Mouse (Mus musculus): ENCODE data around the gene Prrc2b. TPM values are rescaled to one million over a fixed set of nuclear protein-coding genes. Genes with fewer than 3 reads are reported as not detected.

The Prrc2b gene
- total and polyA plus RNA-seq, 2 experiments from 2014 or later, result 19.5 to 66.5 TPM

DNA sequence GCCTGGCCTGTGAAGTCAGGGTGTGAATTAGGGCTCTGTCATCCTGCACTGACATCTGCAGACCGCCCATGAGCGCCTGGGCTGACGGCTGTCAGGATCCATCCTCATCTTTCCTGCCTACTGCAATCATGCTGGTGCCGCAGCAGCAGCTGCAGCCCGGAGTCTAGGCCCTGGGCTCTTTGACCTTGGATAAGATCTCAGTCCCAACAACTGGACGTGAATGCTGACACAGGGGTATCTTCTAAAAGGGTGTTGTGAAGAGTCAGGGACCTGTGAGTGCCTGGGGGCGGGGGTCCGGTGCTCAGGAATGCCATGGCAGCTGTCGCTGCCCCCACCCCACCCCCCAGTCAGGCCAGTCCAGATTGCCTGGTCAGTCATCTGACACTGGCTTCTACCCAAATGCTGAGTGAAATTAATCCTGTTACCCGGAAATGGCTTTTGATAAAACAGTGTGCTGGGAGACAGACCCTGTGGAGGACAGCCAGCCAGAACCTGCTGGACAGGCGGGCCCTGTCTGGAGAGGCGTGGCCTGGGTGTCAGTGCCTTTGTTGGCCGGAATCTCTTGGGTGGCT, 23.4 kb downstream of the Prrc2b start:
- Histone ChIP-seq H3K27ac (ENCODE audit: low read depth) (peak overlapping the region; percentile 93), H3K36me3 (replicated peaks; ENCODE audit: control insufficient read depth, insufficient read depth, low read length) (no peaks in the 10 kb centered on the region), H3K9me3 (replicated peaks; ENCODE audit: control insufficient read depth, low read length) (no peaks in the 10 kb centered on the region), H3K4me3 (ENCODE audit: low read depth, low read length) (no peak overlapping the region; the same call in 1 of the 2 replicates), H3K4me2 (ENCODE audit: low read depth, low read length) (peak overlapping the region; percentile 46), H3K27me3 (ENCODE audit: control insufficient read depth, insufficient read depth, low read length) (no peaks in the 10 kb centered on the region), H3K4me1 (ENCODE audit: control insufficient read depth, insufficient read depth) (peaks cover 71% of the 10 kb centered on the region), H3K9ac (replicated peaks; ENCODE audit: low read depth, low read length) (peak overlapping the region; percentile 39)
- WGBS, result 6% methylated on average over 13 of the region's 13 CpGs
- DNase-seq (ENCODE audit: low spot score) (peak; percentile 94), ATAC-seq (ENCODE audit: insufficient read depth, low read depth) (peak; percentile 94)
- TF ChIP-seq EP300 (IDR thresholded peaks at IDR 0.05; ENCODE audit: low read depth) (peak; percentile 95), CTCF (IDR thresholded peaks at IDR 0.05; ENCODE audit: low read depth) (no peak)

DNA sequence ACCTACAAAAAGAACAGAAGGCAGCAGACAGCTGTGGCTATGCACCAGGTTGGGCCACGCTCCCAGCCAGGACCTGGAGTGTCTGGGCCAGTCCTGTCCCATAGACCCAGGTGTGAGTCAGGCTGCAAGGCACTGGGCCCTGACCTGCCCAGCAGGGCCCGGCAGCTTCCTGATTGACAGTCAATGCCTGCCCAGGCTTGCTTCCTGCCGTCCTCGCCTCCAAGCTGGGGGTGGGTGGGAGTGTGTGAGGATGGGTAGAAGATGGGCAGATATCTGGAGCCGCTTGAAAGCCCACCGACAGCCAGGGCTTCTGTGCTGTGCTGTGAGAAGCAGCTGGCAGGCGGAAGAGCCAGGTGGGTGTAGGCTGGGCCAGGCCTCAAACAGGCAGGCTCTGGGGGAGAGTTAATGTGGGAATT, 24.2 kb downstream of the Prrc2b start:
- peaks cover 71% of the 10 kb centered on the region for H3K4me1 ChIP-seq (ENCODE audit: control insufficient read depth, insufficient read depth)
- H3K9me3 ChIP-seq (replicated peaks; ENCODE audit: control insufficient read depth, low read length), result no peaks in the 10 kb centered on the region
- TF ChIP-seq EP300 (IDR thresholded peaks at IDR 0.05; ENCODE audit: low read depth), result no peak
- no peak for TF ChIP-seq CTCF (IDR thresholded peaks at IDR 0.05; ENCODE audit: low read depth)
- peak overlapping the region; percentile 46 for H3K4me2 ChIP-seq (ENCODE audit: low read depth, low read length)
- H3K27me3 ChIP-seq (ENCODE audit: control insufficient read depth, insufficient read depth, low read length), result no peaks in the 10 kb centered on the region
- peak overlapping the region; percentile 93 for H3K27ac ChIP-seq (ENCODE audit: low read depth)
- H3K36me3 ChIP-seq (replicated peaks; ENCODE audit: control insufficient read depth, insufficient read depth, low read length), result no peaks in the 10 kb centered on the region
- no peak overlapping the region for H3K4me3 ChIP-seq (ENCODE audit: low read depth, low read length)
- 19% methylated on average over 7 of the region's 7 CpGs for WGBS
- peak; percentile 22; the same call in 1 of the 2 replicates for ATAC-seq (ENCODE audit: insufficient read depth, low read depth)
- no peak for DNase-seq (ENCODE audit: low spot score)
- peak overlapping the region; percentile 39 for H3K9ac ChIP-seq (replicated peaks; ENCODE audit: low read depth, low read length)

DNA sequence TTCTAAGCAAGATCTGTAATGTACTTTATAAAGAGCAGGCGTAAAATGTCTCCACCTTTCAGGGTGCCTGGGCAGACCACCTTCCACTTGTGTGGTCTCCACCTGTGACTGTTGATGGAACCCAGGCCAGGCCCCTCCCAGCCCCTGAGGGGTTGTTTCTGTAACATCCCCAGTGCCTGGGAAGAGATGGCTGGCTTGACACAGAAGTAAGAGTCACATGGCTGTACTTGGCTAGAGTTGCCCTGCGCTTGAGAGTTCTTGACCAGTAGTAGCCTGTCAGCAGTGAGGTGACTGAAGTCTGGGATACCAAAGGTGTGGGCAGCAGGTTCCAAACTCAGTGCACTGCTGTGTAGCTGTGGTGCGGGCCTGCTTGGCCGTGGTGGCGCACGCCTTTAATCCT, 24.6 kb downstream of the Prrc2b start:
- peak overlapping the region; percentile 39; the same call in 1 of the 2 replicates for H3K9ac ChIP-seq (replicated peaks; ENCODE audit: low read depth, low read length)
- DNase-seq (ENCODE audit: low spot score), result no peak
- H3K4me1 ChIP-seq (ENCODE audit: control insufficient read depth, insufficient read depth), result peaks cover 71% of the 10 kb centered on the region

DNA sequence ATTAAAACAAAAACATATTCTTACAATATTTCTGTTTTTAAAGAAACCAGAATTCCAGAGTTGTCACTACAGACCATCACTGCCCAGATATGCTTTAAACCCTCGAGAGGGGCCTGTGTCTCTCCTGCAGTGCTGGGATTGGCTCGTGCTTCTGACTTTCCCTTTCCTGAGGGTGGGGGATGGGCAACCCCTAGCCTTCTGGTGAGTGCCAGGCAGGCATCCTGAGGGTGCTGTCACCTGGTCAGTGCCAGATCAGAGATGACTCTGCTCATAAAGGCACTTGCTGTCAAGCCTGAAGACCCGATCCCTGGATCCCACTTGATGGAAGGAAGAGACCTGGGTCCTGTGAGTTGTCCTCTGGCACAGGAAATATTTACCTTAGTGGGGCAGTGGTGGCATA, 26.0 kb downstream of the Prrc2b start:
- Histone ChIP-seq H3K4me2 (ENCODE audit: low read depth, low read length) (no peak overlapping the region), H3K4me3 (ENCODE audit: low read depth, low read length) (no peak overlapping the region), H3K36me3 (replicated peaks; ENCODE audit: control insufficient read depth, insufficient read depth, low read length) (no peaks in the 10 kb centered on the region), H3K4me1 (ENCODE audit: control insufficient read depth, insufficient read depth) (peaks cover 70% of the 10 kb centered on the region), H3K9ac (replicated peaks; ENCODE audit: low read depth, low read length) (no peak overlapping the region), H3K27ac (ENCODE audit: low read depth) (peak overlapping the region; percentile 18; the same call in 1 of the 2 replicates), H3K27me3 (ENCODE audit: control insufficient read depth, insufficient read depth, low read length) (no peaks in the 10 kb centered on the region), H3K9me3 (replicated peaks; ENCODE audit: control insufficient read depth, low read length) (no peaks in the 10 kb centered on the region)
- TF ChIP-seq EP300 (IDR thresholded peaks at IDR 0.05; ENCODE audit: low read depth) (no peak), CTCF (IDR thresholded peaks at IDR 0.05; ENCODE audit: low read depth) (no peak)
- 28% methylated on average over 3 of the region's 3 CpGs for WGBS
- no peak for DNase-seq (ENCODE audit: low spot score)
- no peak for ATAC-seq (ENCODE audit: insufficient read depth, low read depth)

More for the DNA sequence above, 24.6 kb downstream of the Prrc2b start:
- H3K4me2 ChIP-seq (ENCODE audit: low read depth, low read length), result peak overlapping the region; percentile 46
- ATAC-seq (ENCODE audit: insufficient read depth, low read depth), result no peak
- 72% methylated on average over 6 of the region's 6 CpGs for WGBS
- H3K27me3 ChIP-seq (ENCODE audit: control insufficient read depth, insufficient read depth, low read length), result no peaks in the 10 kb centered on the region
- no peaks in the 10 kb centered on the region for H3K36me3 ChIP-seq (replicated peaks; ENCODE audit: control insufficient read depth, insufficient read depth, low read length)
- H3K9me3 ChIP-seq (replicated peaks; ENCODE audit: control insufficient read depth, low read length), result no peaks in the 10 kb centered on the region
- TF ChIP-seq CTCF (IDR thresholded peaks at IDR 0.05; ENCODE audit: low read depth), result no peak
- no peak for TF ChIP-seq EP300 (IDR thresholded peaks at IDR 0.05; ENCODE audit: low read depth)
- H3K4me3 ChIP-seq (ENCODE audit: low read depth, low read length), result no peak overlapping the region
- H3K27ac ChIP-seq (ENCODE audit: low read depth), result peak overlapping the region; percentile 93

DNA sequence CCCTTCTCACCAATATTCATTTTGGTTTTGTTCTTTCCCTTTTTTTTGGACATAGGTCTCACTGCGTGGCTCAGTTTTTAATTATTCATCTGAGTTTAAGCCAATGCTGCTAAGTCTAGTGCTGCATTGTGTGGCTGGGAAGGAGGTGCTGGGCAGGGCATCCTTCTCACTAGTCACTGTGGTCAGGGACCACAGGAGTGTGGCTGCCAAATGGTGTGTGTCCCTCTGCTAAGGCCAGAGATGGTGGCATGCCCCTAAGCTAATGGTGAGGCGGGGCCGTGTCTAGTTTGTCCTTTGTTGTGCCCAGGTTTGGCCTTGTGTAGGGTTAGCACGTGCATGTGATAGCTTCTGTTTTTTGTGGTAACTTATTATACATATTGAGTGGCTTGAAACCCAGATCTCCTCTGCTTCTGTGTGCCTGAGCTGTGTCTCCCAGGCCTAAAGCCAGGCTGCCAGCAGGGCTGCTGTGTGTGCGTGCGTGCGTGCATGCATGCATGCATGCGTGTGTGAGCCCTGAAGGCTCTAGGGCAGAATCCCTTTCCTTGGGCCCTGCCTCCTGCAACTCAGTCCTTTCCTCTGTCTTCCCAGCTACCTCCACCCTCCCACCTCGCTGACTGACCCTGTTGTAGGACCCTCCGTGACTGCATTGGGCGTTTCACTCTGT, 26.6 kb downstream of the Prrc2b start:
- Histone ChIP-seq H3K4me2 (ENCODE audit: low read depth, low read length) (no peak overlapping the region), H3K4me1 (ENCODE audit: control insufficient read depth, insufficient read depth) (peaks cover 77% of the 10 kb centered on the region), H3K27ac (ENCODE audit: low read depth) (peak overlapping the region; percentile 20; the same call in 1 of the 2 replicates), H3K9me3 (replicated peaks; ENCODE audit: control insufficient read depth, low read length) (no peaks in the 10 kb centered on the region), H3K27me3 (ENCODE audit: control insufficient read depth, insufficient read depth, low read length) (no peaks in the 10 kb centered on the region), H3K36me3 (replicated peaks; ENCODE audit: control insufficient read depth, insufficient read depth, low read length) (no peaks in the 10 kb centered on the region), H3K9ac (replicated peaks; ENCODE audit: low read depth, low read length) (no peak overlapping the region), H3K4me3 (ENCODE audit: low read depth, low read length) (no peak overlapping the region)
- ATAC-seq (ENCODE audit: insufficient read depth, low read depth) (no peak), DNase-seq (ENCODE audit: low spot score) (no peak)
- TF ChIP-seq EP300 (IDR thresholded peaks at IDR 0.05; ENCODE audit: low read depth) (no peak), CTCF (IDR thresholded peaks at IDR 0.05; ENCODE audit: low read depth) (no peak)
- WGBS, result 84% methylated on average over 11 of the region's 11 CpGs
